Mouse (Mus musculus) liver, adult 2 months (tissue): ENCODE measurements around the gene Tmem30c. TPM values are rescaled to one million over a fixed set of nuclear protein-coding genes. Genes with fewer than 3 reads are reported as not detected.
"Not testable (repeated sequence)": the region's sequence is repeated elsewhere in the genome, so short reads cannot be mapped to it uniquely, and the experiment has no call there.

Source experiments
- DNase-seq: peaks from one replicate; pipeline ENCODE4 v3.0.0-alpha.2; 2011; ENCODE audit warnings: low read depth, low spot score; ENCODE audit errors: extremely low read depth
- H3K27ac ChIP-seq: fragments of 200-500 bp; replicated peaks from 2 replicates; pipeline ENCODE4 v1.5.1; 2012; ENCODE audit warnings: low read depth, mild to moderate bottlenecking, control low read depth, inconsistent platforms, low read length; ENCODE audit not compliant: insufficient read depth
- H3K27me3 ChIP-seq: fragments of 200-500 bp; 2 replicates; pipeline ENCODE4 v1.6.1; 2012; ENCODE audit warnings: mild to moderate bottlenecking, moderate library complexity, low read length, inconsistent platforms; ENCODE audit not compliant: control insufficient read depth, insufficient read depth
- H3K36me3 ChIP-seq: fragments of 200-500 bp; 2 replicates; pipeline ENCODE4 v1.6.1; 2012; ENCODE audit warnings: low read length, inconsistent platforms; ENCODE audit not compliant: control insufficient read depth, insufficient read depth
- H3K4me1 ChIP-seq: fragments of 200-500 bp; 2 replicates; pipeline ENCODE4 v1.6.1; 2011; ENCODE audit warnings: low read length; ENCODE audit not compliant: control insufficient read depth, insufficient read depth
- H3K4me3 ChIP-seq: fragments of 200-500 bp; 2 replicates; pipeline ENCODE4 v1.5.1; 2011; ENCODE audit warnings: low read depth, mild to moderate bottlenecking, control low read depth, low read length, moderate library complexity; ENCODE audit not compliant: insufficient read depth
- H3K79me2 ChIP-seq: fragments of 200-500 bp; 2 replicates; pipeline ENCODE4 v1.6.1; 2012; ENCODE audit warnings: inconsistent platforms, mild to moderate bottlenecking, low read length, moderate library complexity; ENCODE audit not compliant: control insufficient read depth, insufficient read depth
- H3K9ac ChIP-seq: fragments of 200-500 bp; 2 replicates; pipeline ENCODE4 v1.6.1; 2012; ENCODE audit warnings: low read depth, mild to moderate bottlenecking, control low read depth, inconsistent platforms, low read length
- CTCF ChIP-seq: fragments of 200-500 bp; IDR thresholded peaks from 2 replicates; pipeline ENCODE4 v1.5.1; 2011; ENCODE audit warnings: low read depth, low read length, control low read depth
- POLR2A ChIP-seq: fragments of 200-500 bp; IDR thresholded peaks from 2 replicates; pipeline ENCODE4 v1.6.1; 2011; ENCODE audit warnings: low read length, control low read depth; ENCODE audit not compliant: insufficient read depth; ENCODE audit errors: extremely low read depth
- WGBS: fragments of 180-500 bp; shearing (Covaris S2); methylation state at CpG from one replicate; pipeline ENCODE4 v1.1.7; 2018; 5-methylcytosine and 5-hydroxymethylcytosine counted together
- polyA plus RNA-seq: library from polyadenylated mRNA; depleted of rRNA; stranded (reverse); fragments of >200 nt; gene quantifications from 2 replicates; pipeline ENCODE4 v1.2.3, GENCODE M21; 2012; rRNA removed
- total RNA-seq: library from RNA; depleted of rRNA; stranded (reverse); fragments of >200 nt; gene quantifications from 2 replicates; pipeline ENCODE4 v1.2.3, GENCODE M21; 2014; rRNA removed

Gene Tmem30c
- total and polyA plus RNA-seq, 2 experiments, result not detected

DNA sequence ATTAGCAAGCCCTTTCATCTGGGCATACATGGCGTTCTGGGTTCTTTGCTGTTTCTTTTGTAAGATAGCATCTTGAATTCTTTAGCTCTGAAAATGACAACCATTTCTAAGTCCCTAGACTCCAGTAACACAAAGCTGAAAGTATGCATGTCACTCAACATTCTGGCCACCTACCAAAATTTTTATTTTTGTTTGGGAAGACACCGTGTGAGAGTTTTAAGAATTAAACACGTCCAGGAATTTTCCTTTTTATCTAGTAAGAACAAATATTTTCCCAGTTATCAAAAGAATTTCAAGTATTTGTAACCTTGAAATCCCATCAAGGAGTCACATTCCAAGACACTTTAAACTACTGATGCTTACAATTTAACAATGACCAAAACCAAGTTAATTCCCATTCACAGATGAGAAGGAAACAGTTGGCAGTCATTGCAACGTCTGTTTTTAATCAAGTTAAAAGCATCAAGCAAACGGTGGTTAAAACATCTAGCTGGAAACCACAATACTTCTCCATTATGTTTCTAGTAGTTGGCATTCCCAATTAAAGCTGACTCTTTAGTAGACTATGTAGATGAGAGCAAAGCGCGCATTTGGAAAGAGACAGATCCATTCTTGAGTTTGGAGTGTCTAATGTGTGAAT is 56.7 kb downstream of the Tmem30c start:
- WGBS, result 58% methylated on average over 7 of the region's 7 CpGs
- H3K27me3 ChIP-seq, result peaks cover 6% of the 10 kb centered on the region; the same call in 1 of the 2 replicates

DNA sequence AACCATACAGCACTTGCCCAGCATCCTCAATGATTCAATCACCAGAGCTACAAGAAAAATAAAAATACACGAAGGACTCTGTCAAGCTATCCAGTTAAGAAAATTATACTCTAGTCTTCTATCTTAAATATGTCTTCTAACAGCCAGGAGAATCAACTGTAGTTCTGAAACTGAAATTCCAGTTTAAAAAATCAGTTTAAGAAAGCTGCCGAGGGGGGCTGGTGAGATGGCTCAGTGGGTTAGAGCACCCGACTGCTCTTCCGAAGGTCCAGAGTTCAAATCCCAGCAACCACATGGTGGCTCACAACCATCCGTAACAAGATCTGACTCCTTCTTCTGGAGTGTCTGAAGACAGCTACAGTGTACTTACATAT is 60.7 kb downstream of the Tmem30c start:
- DNase-seq, H3K27ac ChIP-seq, H3K36me3 ChIP-seq, H3K79me2 ChIP-seq, H3K4me1 ChIP-seq, H3K4me3 ChIP-seq, H3K9ac ChIP-seq, H3K27me3 ChIP-seq: not testable (repeated sequence)
- 77% methylated on average over 5 of the region's 5 CpGs for WGBS

More for the DNA sequence above, 56.7 kb downstream of the Tmem30c start:
- no peak overlapping the region for H3K27ac ChIP-seq
- no peak for TF ChIP-seq CTCF
- no peak for TF ChIP-seq POLR2A
- no peaks in the 10 kb centered on the region for H3K4me1 ChIP-seq
- no peak for DNase-seq
- no peaks in the 10 kb centered on the region for H3K79me2 ChIP-seq
- no peaks in the 10 kb centered on the region for H3K36me3 ChIP-seq
- no peak overlapping the region for H3K4me3 ChIP-seq
- H3K9ac ChIP-seq, result no peak overlapping the region

GRCm38 (mm10) chr16:57231089-57231936 is 61.4 kb downstream of the Tmem30c start, which contains the start of gene Tbc1d23:
Tbc1d23 (minus strand) TSS chr16:57231504.
- Histone ChIP-seq H3K9ac (peak within 1 kb of the TSS; percentile 78), H3K79me2 (peaks cover 3% of the 10 kb centered on the region; the same call in 1 of the 2 replicates), H3K27ac (peak within 1 kb of the TSS; percentile 4), H3K27me3 (no peaks in the 10 kb centered on the region), H3K4me1 (peaks cover 5% of the 10 kb centered on the region; the same call in 1 of the 2 replicates), H3K36me3 (no peaks in the 10 kb centered on the region), H3K4me3 (peak within 1 kb of the TSS; percentile 59)
- DNase-seq, result peak; percentile 94
- under 1% methylated on average over 42 of the region's 42 CpGs for WGBS
- TF ChIP-seq POLR2A (0 out of 2 replicates have a peak, but pooled peaks have one; percentile 8), CTCF (no peak)

GRCm38 (mm10) chr16:57226444-57226843 is 66.2 kb downstream of the Tmem30c start:
- no peak overlapping the region for H3K9ac ChIP-seq
- H3K4me1 ChIP-seq, result peaks cover 10% of the 10 kb centered on the region; the same call in 1 of the 2 replicates
- DNase-seq, result no peak
- H3K27me3 ChIP-seq, result no peaks in the 10 kb centered on the region
- H3K79me2 ChIP-seq, result peaks cover 11% of the 10 kb centered on the region; the same call in 1 of the 2 replicates
- no peak overlapping the region for H3K4me3 ChIP-seq
- peaks cover 2% of the 10 kb centered on the region; the same call in 1 of the 2 replicates for H3K36me3 ChIP-seq
- 28% methylated on average over 5 of the region's 5 CpGs for WGBS
- TF ChIP-seq POLR2A (no peak), CTCF (no peak)
- H3K27ac ChIP-seq, result no peak overlapping the region

DNA sequence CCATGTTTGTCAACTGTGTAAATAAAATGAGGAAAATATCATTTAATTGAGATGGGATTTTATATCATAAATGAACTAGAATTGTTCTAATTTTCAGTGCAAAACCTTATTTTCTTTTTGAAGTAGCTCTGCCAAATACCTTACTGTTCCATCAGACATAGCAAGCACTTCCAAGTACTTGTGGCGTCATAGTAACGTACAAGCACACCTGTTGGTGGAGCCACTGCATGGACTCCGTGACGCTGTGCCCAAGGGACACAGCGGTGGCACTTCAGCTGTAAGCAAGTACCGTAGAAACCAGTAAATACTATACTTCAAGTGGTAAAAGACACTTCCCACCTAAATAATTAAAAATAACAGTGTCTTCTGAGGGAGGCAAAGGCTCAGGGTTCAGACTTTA is 72.3 kb downstream of the Tmem30c start:
- Histone ChIP-seq H3K27me3 (no peaks in the 10 kb centered on the region), H3K36me3 (peaks cover 8% of the 10 kb centered on the region; the same call in 1 of the 2 replicates), H3K27ac (no peak overlapping the region), H3K9ac (no peak overlapping the region), H3K4me1 (peaks cover 4% of the 10 kb centered on the region; the same call in 1 of the 2 replicates), H3K79me2 (peaks cover 14% of the 10 kb centered on the region; the same call in 1 of the 2 replicates), H3K4me3 (no peak overlapping the region)
- TF ChIP-seq CTCF (no peak), POLR2A (no peak)
- WGBS, result 98% methylated on average over 6 of the region's 6 CpGs
- no peak for DNase-seq

Other genes starting within 250 kb of the Tmem30c start
- gene Tmem45a2, start 221.5 kb downstream of the Tmem30c start, total RNA-seq, result not detected in 2 replicates
- gene Tmem45a2, start 221.5 kb downstream of the Tmem30c start, polyA plus RNA-seq, result not detected in 2 replicates
- 50.0 and 62.0 TPM in 2 replicates for gene Tomm70a, start 171.2 kb downstream of the Tmem30c start, total RNA-seq
- gene Tomm70a, start 171.2 kb downstream of the Tmem30c start, polyA plus RNA-seq, result 14.2 and 17.0 TPM in 2 replicates
- 260 and 288 TPM in 2 replicates for gene Nit2, start 125.5 kb downstream of the Tmem30c start, total RNA-seq
- 172 and 195 TPM in 2 replicates for gene Nit2, start 125.5 kb downstream of the Tmem30c start, polyA plus RNA-seq
- gene Tbc1d23, start 61.4 kb downstream of the Tmem30c start, total RNA-seq, result 17.7 and 18.7 TPM in 2 replicates
- 3.2 and 4.0 TPM in 2 replicates for gene Tbc1d23, start 61.4 kb downstream of the Tmem30c start, polyA plus RNA-seq
- 2.5 and 2.9 TPM in 2 replicates for gene Filip1l, start 60.2 kb upstream of the Tmem30c start, total RNA-seq
- gene Filip1l, start 60.2 kb upstream of the Tmem30c start, polyA plus RNA-seq, result 0.41 and 0.82 TPM in 2 replicates